Mouse (Mus musculus): ENCODE results near the gene Ptprt. TPM values are rescaled to one million over a fixed set of nuclear protein-coding genes. Genes with fewer than 3 reads are reported as not detected.

The Ptprt gene
- total and polyA plus RNA-seq, 3 experiments: 0.76 TPM; not detected in 2

- Histone ChIP-seq H3K79me2 (replicated peaks; ENCODE audit: control insufficient read depth, extremely low read depth, insufficient read depth, poor library complexity, severe bottlenecking) (no peaks in the 10 kb centered on the region), H3K4me1 (ENCODE audit: control insufficient read depth in 1 of 2, insufficient read depth in 2 of 2) (no peaks in the 10 kb centered on the region), H3K9ac (ENCODE audit: insufficient read depth, low read depth) (no peak overlapping the region), H3K4me2 (ENCODE audit: insufficient read depth, low read depth, poor library complexity, severe bottlenecking) (no peak overlapping the region), H3K36me3 (replicated peaks in 1 of 2; ENCODE audit: control insufficient read depth in 1 of 2, insufficient read depth in 1 of 2, low read length in 1 of 2) (no peaks in the 10 kb centered on the region), H3K9me3 (replicated peaks; ENCODE audit: low read length) (peaks cover 66% of the 10 kb centered on the region), H3K27ac (ENCODE audit: insufficient read depth, low read depth) (no peak overlapping the region), H3K4me3 (replicated peaks in 1 of 3; ENCODE audit: low read depth in 2 of 3, low read length in 2 of 3, poor library complexity in 1 of 3) (no peak overlapping the region), H3K27me3 (replicated peaks) (no peaks in the 10 kb centered on the region)
- DNase-seq (ENCODE audit: extremely low read depth): no peak
- TF ChIP-seq USF1 (IDR thresholded peaks at IDR 0.05; ENCODE audit: low read depth, low read length) (no peak), ETS1 (conservative IDR thresholded peaks at IDR 0.05; ENCODE audit: low read depth, low read length) (no peak), MAFK (IDR thresholded peaks at IDR 0.05; ENCODE audit: insufficient replicate concordance, low read length) (no peak), POLR2AphosphoS2 (IDR thresholded peaks at IDR 0.05; ENCODE audit: low read depth, low read length) (no peak), ZKSCAN1 (IDR thresholded peaks at IDR 0.05; ENCODE audit: borderline replicate concordance, low read depth, low read length) (no peak), SMC3 (IDR thresholded peaks at IDR 0.05; ENCODE audit: low read depth, low read length) (no peak), SIN3A (IDR thresholded peaks at IDR 0.05; ENCODE audit: low read length) (no peak), EP300 (IDR thresholded peaks at IDR 0.05; ENCODE audit: low read length) (no peak), ZC3H11A (IDR thresholded peaks at IDR 0.05; ENCODE audit: low read depth, low read length) (no peak), CHD1 (IDR thresholded peaks at IDR 0.05; ENCODE audit: low read depth, low read length) (no peak), MAZ (IDR thresholded peaks at IDR 0.05; ENCODE audit: low read depth, low read length) (no peak), KAT2A (IDR thresholded peaks at IDR 0.05; ENCODE audit: insufficient replicate concordance, low read length) (no peak), RCOR1 (conservative IDR thresholded peaks at IDR 0.05; ENCODE audit: low read depth, low read length) (no peak), MXI1 (IDR thresholded peaks at IDR 0.05; ENCODE audit: low read depth, low read length) (no peak), CHD2 (IDR thresholded peaks at IDR 0.05; ENCODE audit: low read length) (no peak), BHLHE40 (IDR thresholded peaks at IDR 0.05; ENCODE audit: low read depth, low read length) (no peak), PAX5 (IDR thresholded peaks at IDR 0.05; ENCODE audit: low read length) (no peak), USF2 (conservative IDR thresholded peaks at IDR 0.05; ENCODE audit: low read depth, low read length) (no peak), UBTF (IDR thresholded peaks at IDR 0.05; ENCODE audit: low read depth, low read length) (no peak)
- dilution Hi-C loops (cut with MboI; ENCODE audit: extremely low pct_ligation_motif_present, extremely low pct_unique_long_range_greater_than_20kb, low sequenced_read_pairs) (no loop called here), in situ Hi-C loops (cut with MboI; ENCODE audit: low pct_ligation_motif_present, low pct_unique_long_range_greater_than_20kb, low sequenced_read_pairs) (no loop called here)
Measured at GRCm38 (mm10) chr2:161661912-161662311, 999.0 kb downstream of the Ptprt start.

GRCm38 (mm10) chr2:161660827-161661226, 1000.1 kb downstream of the Ptprt start:
- Histone ChIP-seq H3K4me3 (replicated peaks in 1 of 3; ENCODE audit: low read depth in 2 of 3, low read length in 2 of 3, poor library complexity in 1 of 3) (no peak overlapping the region), H3K27ac (ENCODE audit: insufficient read depth, low read depth) (no peak overlapping the region), H3K4me2 (ENCODE audit: insufficient read depth, low read depth, poor library complexity, severe bottlenecking) (no peak overlapping the region), H3K27me3 (replicated peaks) (no peaks in the 10 kb centered on the region), H3K9me3 (replicated peaks; ENCODE audit: low read length) (peaks cover 60% of the 10 kb centered on the region), H3K4me1 (ENCODE audit: control insufficient read depth in 1 of 2, insufficient read depth in 2 of 2) (no peaks in the 10 kb centered on the region), H3K9ac (ENCODE audit: insufficient read depth, low read depth) (no peak overlapping the region), H3K79me2 (replicated peaks; ENCODE audit: control insufficient read depth, extremely low read depth, insufficient read depth, poor library complexity, severe bottlenecking) (no peaks in the 10 kb centered on the region), H3K36me3 (replicated peaks in 1 of 2; ENCODE audit: control insufficient read depth in 1 of 2, insufficient read depth in 1 of 2, low read length in 1 of 2) (no peaks in the 10 kb centered on the region)
- DNase-seq (ENCODE audit: extremely low read depth): no peak
- TF ChIP-seq JUN (IDR thresholded peaks at IDR 0.05; ENCODE audit: insufficient read depth, low read depth, low read length): no peak
- in situ Hi-C loops (cut with MboI; ENCODE audit: low pct_ligation_motif_present, low pct_unique_long_range_greater_than_20kb, low sequenced_read_pairs) (no loop called here), dilution Hi-C loops (cut with MboI; ENCODE audit: extremely low pct_ligation_motif_present, extremely low pct_unique_long_range_greater_than_20kb, low sequenced_read_pairs) (no loop called here)

Data from CH12.LX (cell line).